Mouse (Mus musculus): ENCODE data around the gene Usp44.

The Usp44 gene

GRCm38 (mm10) chr10:93907376-93907775 is 76.0 kb downstream of the Usp44 start:
- in situ Hi-C loops (cut with MboI; ENCODE audit: unreplicated experiment in 2 of 2), result no loop called here
